Mouse (Mus musculus): ENCODE data around the gene Gm47969.

GRCm38 (mm10) chr1:83059278-83059677 lies 14.5 kb downstream of the Gm47969 start, which contains the start of gene A030005K14Rik:
- no peak for TF ChIP-seq GATA1 (IDR thresholded peaks at IDR 0.05; ENCODE audit: low read length)
- no peak for TF ChIP-seq TAL1 (IDR thresholded peaks at IDR 0.05; ENCODE audit: low read length)
